Mouse (Mus musculus): ENCODE measurements around the gene Dna2.

DNA sequence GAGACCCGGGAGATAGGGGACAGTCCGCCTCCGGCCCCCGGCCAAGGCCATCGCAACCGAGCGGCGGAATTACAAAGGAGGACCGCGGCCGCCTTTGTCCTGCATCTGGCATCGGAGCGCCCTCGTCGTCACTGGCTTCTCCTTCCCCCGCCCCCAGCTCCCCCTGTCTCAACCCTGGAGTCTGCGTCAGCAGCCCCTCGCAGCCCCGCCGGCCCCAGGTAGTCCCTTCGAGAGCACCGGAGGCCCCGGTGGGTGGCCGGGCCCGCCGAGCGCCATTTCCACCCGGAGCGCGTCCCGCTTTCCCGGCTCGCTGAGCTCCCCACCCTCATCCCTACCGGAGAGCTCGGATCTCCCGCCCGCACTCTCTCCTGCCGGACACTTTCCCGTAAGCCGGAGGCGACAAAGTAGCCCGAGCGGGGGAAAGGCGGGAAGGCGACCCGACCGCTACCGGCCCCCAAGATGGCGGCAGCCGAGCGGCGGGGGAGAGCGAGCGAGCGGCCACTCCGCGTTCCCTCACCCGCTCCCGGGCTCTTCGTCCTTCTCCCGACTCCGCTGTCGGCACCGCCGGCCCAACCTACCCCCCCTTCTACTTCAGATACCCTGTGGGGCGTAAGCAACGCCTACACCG is 76.4 kb downstream of the Dna2 start:
- TF ChIP-seq POLR2A (IDR thresholded peaks at IDR 0.05; ENCODE audit: insufficient read depth, low read depth, low read length) (no peak), EP300 (IDR thresholded peaks at IDR 0.05; ENCODE audit: insufficient read depth, low read depth, low read length) (no peak)
